Mouse (Mus musculus) layer of hippocampus, adult 9-10 months (tissue): Measurements from ENCODE around the gene Efs.

Experiments
- DNase-seq: peaks from one replicate; pipeline ENCODE4 v3.0.0; 2022; ENCODE audit warnings: low spot score

The Efs gene

DNA sequence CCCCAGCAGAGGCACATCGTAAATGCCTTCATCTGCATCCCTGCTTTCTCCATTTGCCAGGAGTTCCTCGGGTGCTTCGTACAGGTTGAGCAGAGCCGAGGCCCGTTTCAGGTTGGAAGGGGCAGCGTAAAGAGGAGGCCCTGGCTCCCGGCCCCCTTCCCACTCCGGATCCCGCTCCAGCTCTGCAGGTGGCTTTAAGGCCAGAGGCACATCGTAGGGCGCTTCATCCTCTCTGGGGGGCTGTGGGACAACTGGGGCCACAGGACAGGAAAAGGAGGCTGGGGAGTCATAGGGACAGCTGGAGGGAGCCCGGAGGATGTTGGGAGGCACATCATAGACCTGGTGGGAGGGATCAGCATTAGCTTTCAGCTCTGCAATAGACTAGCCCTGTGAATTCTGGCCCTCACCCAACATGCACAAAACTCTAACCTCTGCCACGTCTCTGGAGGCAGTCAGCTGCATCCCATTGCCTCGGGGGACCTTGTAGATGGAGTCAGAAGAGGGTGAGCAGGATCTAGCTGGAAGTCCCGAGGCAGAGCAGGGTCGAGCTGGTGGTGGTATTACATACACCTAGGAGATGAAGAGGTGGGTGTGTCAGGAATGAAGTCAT is 5.7 kb downstream of the Efs start:
- no peak for DNase-seq

DNA sequence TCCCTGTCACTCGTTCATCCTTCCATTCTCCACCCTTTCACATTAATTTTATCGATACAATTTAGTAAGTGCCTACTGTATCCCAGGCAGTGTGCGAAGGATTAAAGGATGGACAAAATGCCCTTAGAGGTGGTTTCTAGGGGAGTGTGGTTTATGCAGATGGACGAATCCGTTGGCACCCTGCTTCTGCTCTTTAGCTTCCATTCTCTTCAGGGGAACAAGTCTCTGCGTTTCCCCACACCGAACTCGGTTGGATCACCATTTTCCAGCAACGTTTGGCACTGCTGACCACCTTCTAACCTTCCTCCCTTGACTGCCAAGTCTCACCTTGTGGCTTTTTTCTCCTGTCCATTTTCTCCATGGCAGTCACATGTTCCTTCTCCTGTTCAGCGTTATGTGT is 12.6 kb downstream of the Efs start:
- no peak for DNase-seq

DNA sequence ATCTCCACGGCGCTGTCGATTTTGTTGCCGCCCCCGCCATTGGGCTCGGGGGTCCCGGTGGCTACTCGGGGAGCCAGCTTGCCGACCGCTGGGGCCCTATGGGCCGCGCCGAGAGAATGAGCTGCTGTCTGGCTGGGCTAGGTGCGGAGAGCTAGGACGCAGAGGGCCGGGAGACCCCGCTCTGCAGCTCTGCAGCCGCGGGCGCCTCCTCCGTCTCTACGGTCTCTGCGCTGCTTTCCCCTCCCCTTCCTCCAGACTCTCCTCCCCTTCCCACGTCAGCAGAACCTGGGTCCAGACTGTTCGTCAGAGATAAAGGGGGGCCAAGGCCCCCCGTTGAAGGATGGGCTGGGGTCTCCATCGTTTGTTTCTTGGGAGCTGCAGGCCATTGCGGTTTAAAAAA is 13.0 kb downstream of the Efs start, which contains the start of gene Slc22a17:
TSS of gene Slc22a17 (minus strand) at position 247 of the 400 bp plus-strand sequence.
- DNase-seq = peak; percentile 54

DNA sequence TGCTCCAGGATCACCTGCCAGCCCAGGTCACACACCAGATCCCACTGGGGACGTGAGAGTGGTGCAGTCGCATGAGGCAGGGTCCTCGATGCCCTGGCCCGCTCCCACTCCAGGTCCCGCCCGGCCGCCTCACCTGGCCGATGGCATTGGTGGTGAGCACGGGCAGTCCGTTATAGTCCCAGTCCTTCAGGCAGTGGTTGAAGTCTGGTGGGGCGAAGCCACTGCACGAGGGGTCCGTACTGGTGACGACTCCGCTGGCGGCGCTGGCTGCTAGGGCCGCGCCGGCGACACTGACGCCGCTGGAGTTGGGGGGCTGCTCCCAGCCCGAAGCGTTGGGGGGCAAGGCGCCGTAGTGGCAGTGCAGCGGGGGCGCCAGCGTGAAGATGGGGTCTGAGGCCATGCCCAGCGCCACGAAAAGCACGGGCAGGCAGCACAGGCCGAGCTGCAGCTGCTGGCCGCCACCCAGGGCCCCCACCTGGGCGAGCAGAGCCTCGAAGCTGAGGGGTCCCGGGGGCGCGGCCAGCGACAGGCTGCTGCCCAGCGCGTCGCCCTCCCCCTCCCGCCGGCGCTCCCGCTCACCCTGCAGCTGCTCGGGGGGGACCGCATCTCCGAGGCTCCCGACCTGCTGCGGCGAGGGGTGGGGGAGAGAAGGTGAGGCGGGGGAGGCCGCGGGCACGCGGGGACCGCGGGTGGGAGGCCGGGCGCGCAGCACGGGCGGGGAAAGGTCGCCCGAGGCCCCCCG is 13.6 kb downstream of the Efs start:
- DNase-seq = no peak

DNA sequence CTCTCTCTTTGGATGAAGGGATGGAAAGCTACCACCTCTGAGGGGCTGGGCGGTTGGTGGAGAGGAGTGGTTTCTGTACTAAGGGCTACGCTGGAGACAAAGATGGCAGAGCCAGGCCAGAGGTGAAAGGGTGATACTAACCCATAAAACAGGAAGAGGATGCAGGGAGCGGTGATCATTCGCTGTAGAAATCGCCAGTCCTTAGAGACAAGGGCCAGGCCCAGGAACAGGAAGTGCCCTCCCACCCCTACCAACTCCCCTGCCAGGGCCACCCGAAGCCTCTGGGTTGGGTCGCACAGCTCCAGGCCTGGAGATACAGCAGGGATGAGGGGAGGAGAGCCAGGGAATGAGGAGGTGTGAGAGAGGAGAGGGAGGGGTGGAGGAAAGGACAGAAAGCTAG is 17.2 kb downstream of the Efs start:
- no peak for DNase-seq

DNA sequence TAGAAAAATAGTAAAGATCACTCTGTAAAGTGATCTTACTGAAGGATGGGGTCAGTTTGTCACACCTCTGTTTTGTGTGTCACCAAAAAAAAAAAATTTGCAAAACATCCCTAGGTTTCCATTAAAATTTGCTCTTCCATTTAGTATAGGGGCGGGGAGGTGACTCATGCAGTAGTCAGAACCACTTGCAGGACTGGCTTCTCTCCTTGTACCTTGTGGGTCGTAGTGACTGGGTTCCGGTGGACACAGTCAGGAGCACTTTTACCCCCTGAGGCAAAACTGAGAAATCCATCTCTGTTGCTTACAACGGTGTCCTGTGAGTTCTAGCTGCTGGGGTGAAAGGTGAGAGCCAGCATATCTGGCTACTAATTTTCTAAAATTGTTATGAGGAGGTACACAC is 22.3 kb downstream of the Efs start:
- DNase-seq = no peak

DNA sequence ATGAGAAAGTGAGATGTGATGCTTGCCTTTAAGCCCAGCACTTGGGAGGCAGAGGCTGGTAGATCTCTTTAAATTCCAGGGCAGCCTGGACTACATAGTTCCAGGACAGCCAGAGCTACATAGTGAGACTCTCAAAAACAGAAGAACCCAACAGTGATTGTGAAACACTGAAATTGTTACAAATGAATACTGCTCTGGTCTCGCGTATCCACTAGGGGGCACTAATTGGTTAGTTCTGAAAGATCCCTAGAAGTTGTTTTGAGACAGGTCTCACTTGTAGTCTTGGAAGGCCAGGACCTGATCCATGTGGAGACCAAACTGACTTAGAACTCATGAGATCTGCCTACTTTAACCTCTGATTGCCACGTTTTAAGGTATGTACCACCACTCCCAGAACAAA is 25.5 kb downstream of the Efs start:
- DNase-seq = peak; percentile 92

DNA sequence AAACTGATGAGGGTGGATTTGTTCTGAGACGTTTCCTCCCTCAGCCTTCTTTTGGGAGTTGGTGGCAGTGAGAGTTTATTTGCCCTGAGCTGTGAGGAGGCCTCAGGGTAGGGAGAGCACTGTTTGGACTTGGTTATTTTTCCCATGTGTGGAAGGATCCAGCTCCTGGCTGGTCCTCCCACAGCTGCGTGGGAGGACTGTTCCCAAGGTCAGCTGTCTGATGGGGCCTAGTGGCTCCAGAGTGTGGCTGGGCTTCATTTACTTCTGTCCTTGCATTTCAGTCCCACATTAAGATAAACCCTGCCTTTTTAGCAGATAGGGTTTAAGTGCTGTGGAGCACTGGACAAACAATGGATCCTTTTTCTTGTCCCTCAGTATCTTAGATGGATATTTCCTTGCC is 28.5 kb downstream of the Efs start:
- no peak for DNase-seq

DNA sequence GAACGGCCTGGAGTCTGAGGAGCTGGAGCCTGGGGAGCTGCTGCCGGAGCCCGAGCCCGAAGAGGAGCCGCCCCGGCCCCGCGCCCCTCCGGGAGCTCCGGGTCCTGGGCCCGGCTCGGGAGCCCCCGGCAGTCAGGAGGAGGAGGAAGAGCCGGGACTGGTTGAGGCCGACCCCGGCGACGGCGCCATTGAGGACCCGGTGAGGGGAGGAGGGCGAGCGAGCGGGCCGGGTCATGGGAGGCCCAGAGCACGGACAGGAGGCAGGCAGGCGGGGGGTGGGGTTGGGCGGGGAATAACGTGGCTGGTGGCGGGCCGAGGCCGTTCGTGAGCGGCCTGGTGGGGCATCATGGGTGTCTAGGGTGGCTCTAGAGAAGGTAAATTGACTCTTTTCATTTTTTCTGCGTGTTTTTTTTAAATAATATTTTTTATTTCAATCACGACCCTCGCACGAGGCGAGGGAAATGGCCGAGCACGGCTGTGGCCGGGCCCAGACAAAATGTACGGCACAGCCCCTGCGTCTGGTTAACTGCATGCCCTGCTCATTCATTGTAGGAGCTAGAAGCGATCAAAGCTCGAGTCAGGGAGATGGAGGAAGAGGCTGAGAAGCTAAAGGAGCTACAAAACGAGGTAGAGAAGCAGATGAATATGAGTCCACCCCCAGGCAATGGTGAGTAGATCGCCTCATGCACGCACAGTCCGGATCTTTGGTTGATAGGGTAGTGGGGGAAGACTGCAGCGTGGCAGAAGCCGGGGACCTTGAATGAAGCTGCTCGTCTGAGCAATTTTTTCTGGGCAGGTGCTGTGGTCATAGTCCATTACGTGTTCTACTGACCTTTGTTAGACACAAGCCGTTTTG is 31.4 kb downstream of the Efs start:
- DNase-seq = no peak

DNA sequence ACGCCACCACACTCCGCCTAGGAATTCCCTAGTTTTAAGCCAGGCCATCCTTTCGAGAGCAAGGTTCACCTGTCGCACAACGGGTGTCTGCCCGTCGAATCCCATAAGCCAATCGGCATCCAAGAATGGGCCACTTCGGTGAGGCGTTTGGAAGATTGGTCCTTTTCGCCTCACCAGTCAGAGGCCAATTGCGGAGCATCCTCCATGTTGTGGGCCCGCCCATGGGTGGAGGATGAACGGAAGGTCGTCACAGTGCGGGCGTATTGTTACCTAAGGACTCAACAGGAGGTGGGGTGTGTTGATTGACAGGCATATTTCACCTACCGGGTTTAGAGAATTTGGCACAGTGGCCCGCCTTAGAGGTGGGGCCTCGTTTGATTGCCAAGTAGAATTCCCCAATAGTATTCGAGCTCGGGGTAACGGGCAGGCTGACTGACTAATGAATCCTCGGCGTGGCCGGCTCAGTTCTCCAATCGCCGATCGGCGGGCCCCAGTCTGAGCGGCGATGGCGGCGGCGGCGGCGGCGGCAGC is 32.2 kb downstream of the Efs start:
- peak; percentile 99 for DNase-seq

DNA sequence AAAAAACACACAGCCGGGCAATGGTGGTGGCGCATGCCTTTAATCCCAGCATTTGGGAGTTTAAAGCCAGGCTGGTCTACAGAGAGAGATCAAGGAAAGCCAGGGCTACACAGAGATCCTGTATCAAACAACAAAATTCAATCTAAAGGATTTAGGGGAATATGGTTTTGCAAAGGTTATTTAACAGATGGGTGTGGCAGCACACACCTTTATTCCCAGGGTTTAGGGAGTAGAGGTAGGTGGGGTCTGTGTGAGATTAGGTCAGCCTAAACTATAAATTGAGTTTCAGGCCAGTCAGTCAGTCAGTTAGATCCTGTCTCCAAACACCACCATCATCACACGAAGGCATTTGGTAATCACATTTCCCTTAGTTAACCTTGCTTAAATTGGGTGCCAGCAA is 33.7 kb downstream of the Efs start, which contains the start of gene Pabpn1:
TSS of gene Pabpn1 (plus strand) at position 301 of the 400 bp plus-strand sequence.
- DNase-seq = no peak

DNA sequence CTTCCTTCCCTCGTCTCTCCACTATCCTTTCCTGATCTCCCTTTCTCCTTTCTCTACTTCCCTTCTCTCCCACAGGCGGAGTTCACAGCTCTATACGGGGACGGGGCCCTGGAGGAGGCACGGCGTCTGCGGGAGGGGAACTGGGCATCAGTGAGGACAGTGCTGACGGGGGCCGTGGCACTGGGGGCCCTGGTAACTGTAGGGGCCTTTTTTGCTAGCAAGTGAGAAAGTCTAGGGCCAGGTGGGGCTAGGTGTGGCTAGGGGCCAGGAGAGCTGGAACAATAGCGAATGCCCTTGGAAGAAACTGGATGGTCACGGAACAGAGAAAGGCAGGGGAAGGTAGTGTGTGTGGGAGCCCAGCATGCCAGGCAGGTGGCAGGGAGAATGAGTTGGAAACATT is 40.6 kb downstream of the Efs start:
- no peak for DNase-seq

DNA sequence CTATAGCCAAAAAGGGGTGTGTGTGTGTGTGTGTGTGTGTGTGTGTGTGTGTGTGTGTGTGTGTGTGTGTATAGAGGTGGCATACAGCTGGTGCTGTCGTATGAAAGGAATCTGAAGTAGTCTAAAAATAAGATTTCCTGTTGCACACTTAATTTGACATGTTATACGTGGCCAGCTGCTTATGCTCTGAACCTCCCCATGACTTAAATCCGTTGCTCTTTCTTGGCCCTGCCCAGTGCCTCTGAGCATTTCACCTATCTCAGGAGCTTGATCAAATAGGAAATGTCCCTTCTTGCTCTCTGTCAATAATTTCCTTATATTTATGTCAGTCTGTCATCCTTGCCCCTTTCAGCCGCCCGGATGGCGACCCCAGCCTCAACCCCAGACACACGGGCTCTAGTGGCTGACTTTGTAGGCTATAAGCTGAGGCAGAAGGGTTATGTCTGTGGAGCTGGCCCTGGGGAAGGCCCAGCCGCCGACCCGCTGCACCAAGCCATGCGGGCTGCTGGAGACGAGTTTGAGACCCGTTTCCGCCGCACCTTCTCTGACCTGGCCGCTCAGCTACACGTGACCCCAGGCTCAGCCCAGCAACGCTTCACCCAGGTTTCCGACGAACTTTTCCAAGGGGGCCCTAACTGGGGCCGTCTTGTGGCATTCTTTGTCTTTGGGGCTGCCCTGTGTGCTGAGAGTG is 41.8 kb downstream of the Efs start:
- DNase-seq = no peak

DNA sequence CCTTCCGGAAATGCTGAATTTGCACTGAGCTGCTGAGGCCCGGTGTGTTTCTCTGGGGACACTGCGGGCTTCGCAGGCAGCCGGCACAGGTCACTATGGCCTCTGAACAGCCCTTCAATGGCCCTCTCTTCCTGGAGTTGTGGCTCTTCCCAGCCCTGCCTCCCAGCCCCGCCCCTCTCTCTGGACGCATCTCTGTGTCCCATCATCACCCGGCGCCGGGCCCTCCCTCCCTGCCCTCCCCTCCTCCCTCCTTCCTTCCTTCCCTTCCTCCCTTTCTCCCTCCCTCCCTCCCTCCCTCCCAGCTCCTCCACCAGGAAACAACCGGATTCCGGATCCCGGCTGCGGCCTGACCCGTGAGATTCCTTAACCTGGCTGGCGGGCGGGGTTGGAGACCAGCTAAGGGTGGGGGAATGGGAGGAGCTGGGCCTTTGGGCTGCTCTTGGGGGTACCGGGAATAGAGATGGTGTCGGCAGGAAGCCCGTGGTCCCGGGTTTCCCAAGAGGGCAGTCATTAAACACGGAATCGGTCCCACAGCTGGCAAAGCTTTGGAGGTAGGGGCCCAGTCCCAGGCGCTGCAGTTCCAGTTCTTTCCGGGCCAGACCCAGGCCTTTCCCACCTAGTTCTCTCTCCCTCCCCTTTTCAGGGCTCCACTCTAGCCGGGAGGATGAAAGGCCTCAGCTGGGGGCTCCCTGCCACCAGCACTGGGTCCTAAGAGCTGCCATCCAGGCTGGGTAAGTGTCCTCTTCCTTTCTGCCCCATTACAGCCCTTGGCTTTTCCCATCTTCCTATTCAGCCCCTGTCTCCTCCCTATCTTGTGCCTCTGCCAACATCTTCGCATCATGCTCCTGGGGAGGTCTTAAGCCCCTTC is 42.5 kb downstream of the Efs start, which contains the start of the genes Bcl2l2 and Gm20521:
TSS of gene Bcl2l2 (plus strand) at position 224 of the 868 bp plus-strand sequence.
TSS of gene Gm20521 (plus strand) at position 288 of the 868 bp plus-strand sequence.
- DNase-seq = no peak

DNA sequence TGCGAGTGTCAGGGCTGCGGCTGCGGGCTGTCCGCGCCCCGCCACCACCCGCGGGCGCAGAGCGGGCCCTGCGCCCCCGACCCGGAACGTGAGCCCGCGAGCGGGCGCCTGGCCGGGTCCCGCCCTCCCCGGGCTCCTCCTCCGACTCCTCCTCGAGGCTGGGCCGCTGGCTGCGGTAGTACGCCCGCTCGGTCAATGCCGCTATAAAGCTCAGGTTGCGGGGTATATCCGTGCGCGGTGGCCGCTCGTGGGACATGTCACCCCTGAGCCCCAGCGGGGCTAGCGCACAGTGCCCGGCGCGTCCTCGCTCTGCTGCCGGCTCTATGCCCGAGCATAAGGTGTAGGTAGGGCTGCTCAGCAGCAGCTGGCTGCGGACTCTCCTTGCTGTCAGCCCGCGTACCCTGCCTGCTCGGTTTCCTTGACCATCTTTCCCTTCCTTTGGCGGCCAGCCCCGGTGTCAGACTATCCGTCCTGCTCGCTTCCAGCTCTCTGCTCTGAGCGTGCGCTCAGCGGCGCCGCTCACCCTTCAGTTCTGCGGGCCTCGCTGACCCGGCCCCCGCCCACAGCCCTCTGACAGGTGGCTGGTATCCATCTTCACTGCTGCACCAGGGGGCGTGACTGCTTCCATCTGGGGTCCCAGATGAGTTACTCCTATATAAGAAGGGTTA is 48.7 kb downstream of the Efs start, which contains the start of gene Ppp1r3e:
TSS of gene Ppp1r3e (minus strand) at position 503 of the 668 bp plus-strand sequence.
- DNase-seq = no peak

DNA sequence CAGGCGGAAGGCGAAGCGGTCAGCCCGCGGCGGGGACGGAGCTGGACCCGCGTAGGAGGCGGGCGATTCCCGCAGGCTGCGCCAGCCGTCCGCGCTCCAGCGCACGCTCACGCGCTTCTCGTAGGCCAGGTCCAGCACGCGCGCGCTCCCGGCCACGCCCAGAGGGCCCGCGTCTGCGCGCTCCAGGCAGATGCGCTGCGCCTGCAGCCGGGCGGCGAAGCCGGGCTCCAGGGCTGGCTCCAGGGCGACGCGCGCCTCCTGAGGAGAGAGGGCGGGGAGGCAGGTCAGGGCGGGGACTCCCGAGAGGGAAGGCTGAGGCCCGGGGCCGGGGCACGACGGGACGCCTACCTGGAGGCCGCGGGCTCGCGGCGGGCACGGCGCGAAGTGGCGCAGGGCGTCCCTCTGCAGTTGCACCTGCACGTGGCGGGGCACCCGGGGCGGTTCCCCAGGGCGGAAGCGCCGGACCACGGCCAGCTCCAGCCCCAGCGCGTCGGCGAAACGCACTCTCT is 49.3 kb downstream of the Efs start:
- DNase-seq = no peak

DNA sequence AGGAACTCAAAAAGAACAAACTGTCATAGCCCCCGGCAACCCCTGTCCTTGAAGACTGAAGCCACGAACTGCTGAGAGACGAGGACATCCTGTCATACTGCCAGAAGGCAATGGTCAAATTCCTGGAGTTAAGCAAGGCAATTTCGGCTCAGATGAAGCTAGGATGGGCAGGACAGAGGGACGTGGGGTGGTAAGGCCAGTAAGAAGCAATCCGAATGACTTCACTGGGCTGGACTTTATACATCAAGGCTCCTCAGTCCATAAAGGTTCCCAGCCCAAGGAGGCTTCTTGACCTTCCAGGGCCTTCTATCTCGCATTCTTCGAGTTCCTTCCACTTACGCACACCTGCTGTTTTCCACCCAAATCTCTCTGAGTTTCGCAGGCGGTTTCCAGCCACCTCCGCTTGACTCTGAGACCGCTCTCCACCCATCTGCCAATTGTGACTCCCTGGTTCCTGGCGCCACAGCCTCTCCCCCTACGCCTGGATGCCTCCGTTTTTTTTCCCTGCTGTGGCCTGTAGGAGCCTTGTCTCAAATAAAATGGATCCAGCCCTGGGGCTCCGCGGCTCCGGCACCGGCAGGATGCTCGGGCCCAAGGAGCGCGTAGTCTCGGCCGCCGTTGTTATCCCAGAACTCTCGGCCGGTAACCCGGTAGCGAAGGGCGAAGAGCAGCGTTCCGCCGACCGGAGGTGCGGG is 49.9 kb downstream of the Efs start:
- DNase-seq = no peak

DNA sequence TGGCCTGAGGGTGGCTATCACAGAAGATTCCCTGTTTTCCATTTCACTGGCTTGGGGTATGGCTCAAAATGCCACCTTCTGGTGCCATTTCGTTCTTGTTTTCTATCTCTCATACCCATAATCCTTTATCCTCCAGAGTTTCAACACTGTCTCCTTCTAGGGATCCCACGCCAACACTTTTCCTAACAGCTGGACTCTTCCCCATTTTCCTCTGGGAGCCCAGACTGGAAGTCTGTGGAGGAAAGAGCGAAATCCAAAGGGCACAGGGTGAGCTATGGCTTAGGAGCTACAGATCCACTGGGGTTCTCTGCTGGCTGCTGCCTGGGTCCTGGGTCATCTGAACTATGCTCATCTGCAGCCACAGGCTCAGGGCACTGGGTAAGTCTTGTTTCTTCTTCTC is 51.8 kb downstream of the Efs start:
- no peak for DNase-seq

DNA sequence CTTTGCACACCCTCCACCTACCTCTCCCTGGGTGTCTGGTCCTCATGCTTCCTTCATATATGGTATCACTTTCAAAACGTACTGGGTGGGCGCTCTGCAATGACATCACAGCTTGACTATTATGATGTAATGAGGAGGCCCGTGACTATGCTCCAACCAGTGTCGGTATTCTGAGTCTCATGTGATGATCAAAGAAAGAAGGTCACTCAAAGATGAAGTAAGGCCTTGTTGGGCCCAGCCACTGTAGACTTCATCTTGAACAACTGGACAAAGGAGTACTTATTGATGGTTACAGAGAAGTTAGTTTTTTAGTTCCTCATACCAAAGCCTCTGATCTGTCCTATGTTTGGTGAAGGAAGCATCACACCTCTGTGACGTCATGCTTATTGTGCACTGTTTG is 55.1 kb downstream of the Efs start, which contains the start of gene Homez:
TSS of gene Homez (minus strand) at position 101 of the 400 bp plus-strand sequence.
- no peak for DNase-seq
